Mouse (Mus musculus): ENCODE data around the gene Fpr2. TPM values are rescaled to one million over a fixed set of nuclear protein-coding genes. Genes with fewer than 3 reads are reported as not detected.

Gene Fpr2
- polyA plus RNA-seq, 2 experiments = 0.14 to 0.36 TPM

DNA sequence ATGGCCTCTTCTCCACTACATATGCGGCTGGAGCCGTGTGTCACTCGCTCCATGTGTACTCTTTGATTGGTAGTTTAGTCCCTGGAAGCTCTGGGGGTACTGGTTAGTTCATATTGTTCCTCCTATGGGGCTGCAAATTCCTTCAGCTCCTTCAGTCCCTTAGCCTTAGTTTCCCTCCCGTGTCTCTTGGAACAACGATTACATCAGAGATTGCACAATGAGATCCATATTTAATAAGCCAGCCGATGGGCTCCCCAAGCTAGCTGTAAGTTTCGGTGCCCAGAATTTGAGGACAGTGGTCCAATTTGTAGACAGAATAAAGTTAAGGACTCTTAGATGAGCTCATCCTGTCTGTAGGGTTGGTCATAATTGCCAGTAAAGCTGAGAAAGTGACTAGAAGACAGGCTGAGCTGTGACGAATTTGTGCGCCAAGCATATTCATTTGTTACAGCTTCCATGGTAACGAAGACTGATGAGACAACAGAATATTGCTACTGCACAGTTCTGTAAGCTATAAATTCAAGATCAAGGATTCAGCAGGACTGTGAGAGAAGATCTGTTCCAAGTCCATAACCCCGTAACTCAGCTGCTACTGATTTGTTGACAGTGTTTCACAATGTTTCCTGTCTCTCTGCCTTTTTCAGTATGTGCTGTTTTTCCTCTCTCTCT, 20.7 kb upstream of the Fpr2 start:
- DNase-seq (ENCODE audit: low spot score) (no peak), ATAC-seq (ENCODE audit: low FRiP score, low read depth) (no peak)
- peaks cover 33% of the 10 kb centered on the region for H3K36me3 ChIP-seq (ENCODE audit: control insufficient read depth, insufficient read depth, low read length)
- H3K9me3 ChIP-seq (ENCODE audit: control insufficient read depth, low read length) = no peaks in the 10 kb centered on the region
- H3K27ac ChIP-seq (replicated peaks; ENCODE audit: low read depth, low read length) = no peak overlapping the region
- H3K9ac ChIP-seq (ENCODE audit: low read depth, low read length, severe bottlenecking) = no peak overlapping the region
- H3K27me3 ChIP-seq (ENCODE audit: control insufficient read depth, insufficient read depth, low read length) = no peaks in the 10 kb centered on the region
- H3K4me1 ChIP-seq (ENCODE audit: control insufficient read depth, insufficient read depth, low read length) = no peaks in the 10 kb centered on the region
- no peak for TF ChIP-seq POLR2A (IDR thresholded peaks at IDR 0.05; ENCODE audit: borderline replicate concordance, extremely low read depth, insufficient read depth, insufficient read length)
- H3K4me2 ChIP-seq (replicated peaks; ENCODE audit: low read depth, low read length, severe bottlenecking) = no peak overlapping the region
- 90% methylated on average over 11 of the region's 11 CpGs for WGBS
- no peak overlapping the region for H3K4me3 ChIP-seq (replicated peaks; ENCODE audit: low read length)

DNA sequence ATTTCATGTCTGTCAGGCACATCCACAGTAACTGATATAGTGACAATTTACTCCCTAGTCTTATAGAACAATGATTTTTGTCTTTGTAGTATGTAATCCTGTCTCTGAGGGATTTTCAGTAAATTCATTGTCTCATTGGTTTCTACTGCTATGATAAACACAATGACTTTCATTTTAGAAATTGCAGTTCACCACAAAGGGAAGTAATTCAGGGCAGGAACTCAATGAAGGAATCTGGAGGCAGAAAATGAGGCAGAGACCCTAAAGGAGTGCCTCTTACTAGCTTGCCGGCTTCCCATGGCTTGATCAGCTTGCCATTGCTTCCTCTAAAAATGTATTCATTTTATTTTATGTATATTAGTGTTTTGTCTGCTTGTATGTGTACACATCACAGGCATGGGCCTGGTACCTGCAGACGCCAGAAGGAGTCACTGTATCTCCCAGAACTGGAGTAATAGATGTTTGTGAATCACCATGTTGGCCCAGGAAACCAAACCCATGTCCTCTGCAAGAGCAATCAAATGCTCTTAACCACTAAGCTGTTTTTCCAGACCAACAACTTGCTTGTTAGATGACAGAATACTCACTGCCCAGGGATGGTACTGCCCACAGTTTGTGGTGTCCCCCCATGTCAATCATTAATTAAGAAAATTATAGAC, 16.6 kb upstream of the Fpr2 start:
- no peak overlapping the region for H3K27ac ChIP-seq (replicated peaks; ENCODE audit: low read depth, low read length)

DNA sequence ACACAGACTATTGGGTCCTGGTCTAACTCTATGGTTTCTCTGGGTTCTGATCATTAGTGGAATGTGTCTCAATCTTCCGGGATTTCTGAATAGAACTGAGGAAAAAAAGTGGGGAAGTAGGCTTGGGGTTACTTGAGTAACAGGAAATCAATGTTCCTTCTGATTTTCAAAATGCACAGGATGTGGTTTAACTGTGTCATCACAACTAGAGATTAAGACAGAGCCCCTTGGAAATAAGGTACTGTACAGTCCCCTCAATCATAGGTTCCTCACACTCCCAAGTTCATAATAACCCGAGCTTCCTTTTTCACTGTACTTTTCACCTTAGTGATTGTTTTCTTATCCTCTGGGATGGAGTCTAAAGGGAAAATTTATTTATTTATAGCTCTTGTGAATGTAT, 15.9 kb upstream of the Fpr2 start:
- Histone ChIP-seq H3K36me3 (ENCODE audit: control insufficient read depth, insufficient read depth, low read length) (no peaks in the 10 kb centered on the region), H3K9me3 (ENCODE audit: control insufficient read depth, low read length) (no peaks in the 10 kb centered on the region), H3K4me2 (replicated peaks; ENCODE audit: low read depth, low read length, severe bottlenecking) (no peak overlapping the region), H3K4me1 (ENCODE audit: control insufficient read depth, insufficient read depth, low read length) (no peaks in the 10 kb centered on the region), H3K9ac (ENCODE audit: low read depth, low read length, severe bottlenecking) (no peak overlapping the region), H3K27ac (replicated peaks; ENCODE audit: low read depth, low read length) (no peak overlapping the region), H3K4me3 (replicated peaks; ENCODE audit: low read length) (no peak overlapping the region), H3K27me3 (ENCODE audit: control insufficient read depth, insufficient read depth, low read length) (no peaks in the 10 kb centered on the region)
- WGBS = 82% methylated on average over 2 of the region's 2 CpGs
- DNase-seq (ENCODE audit: low spot score) (no peak), ATAC-seq (ENCODE audit: low FRiP score, low read depth) (no peak)
- no peak for TF ChIP-seq POLR2A (IDR thresholded peaks at IDR 0.05; ENCODE audit: borderline replicate concordance, extremely low read depth, insufficient read depth, insufficient read length)

More for the DNA sequence above, 16.6 kb upstream of the Fpr2 start:
- H3K4me3 ChIP-seq (replicated peaks; ENCODE audit: low read length) = no peak overlapping the region
- H3K36me3 ChIP-seq (ENCODE audit: control insufficient read depth, insufficient read depth, low read length) = peaks cover 1% of the 10 kb centered on the region; the same call in 1 of the 2 replicates
- TF ChIP-seq POLR2A (IDR thresholded peaks at IDR 0.05; ENCODE audit: borderline replicate concordance, extremely low read depth, insufficient read depth, insufficient read length) = no peak
- H3K9ac ChIP-seq (ENCODE audit: low read depth, low read length, severe bottlenecking) = no peak overlapping the region
- 78% methylated on average over 2 of the region's 2 CpGs for WGBS
- H3K4me2 ChIP-seq (replicated peaks; ENCODE audit: low read depth, low read length, severe bottlenecking) = no peak overlapping the region
- no peaks in the 10 kb centered on the region for H3K9me3 ChIP-seq (ENCODE audit: control insufficient read depth, low read length)
- ATAC-seq (ENCODE audit: low FRiP score, low read depth) (no peak), DNase-seq (ENCODE audit: low spot score) (no peak)
- H3K27me3 ChIP-seq (ENCODE audit: control insufficient read depth, insufficient read depth, low read length) = no peaks in the 10 kb centered on the region
- no peaks in the 10 kb centered on the region for H3K4me1 ChIP-seq (ENCODE audit: control insufficient read depth, insufficient read depth, low read length)

DNA sequence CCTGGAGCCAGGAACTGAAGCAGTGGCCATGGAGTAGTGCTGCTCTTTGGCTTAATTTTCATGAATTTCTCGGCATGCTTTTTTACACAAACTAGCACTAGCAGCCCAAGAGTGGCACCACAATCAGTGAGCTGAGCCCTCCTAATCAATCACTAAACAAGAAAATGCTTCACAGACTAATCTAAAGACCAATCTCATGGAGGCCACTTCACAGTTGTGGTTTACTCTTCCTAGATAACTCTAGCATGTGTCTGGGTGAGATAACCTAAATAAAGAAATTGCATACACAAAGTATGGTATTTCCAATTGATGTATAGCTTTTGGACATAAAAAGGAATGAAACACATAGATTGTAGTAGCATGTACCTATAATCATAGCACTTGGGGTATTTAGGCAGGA, 8.3 kb upstream of the Fpr2 start:
- no peak overlapping the region for H3K4me2 ChIP-seq (replicated peaks; ENCODE audit: low read depth, low read length, severe bottlenecking)
- no peak for TF ChIP-seq POLR2A (IDR thresholded peaks at IDR 0.05; ENCODE audit: borderline replicate concordance, extremely low read depth, insufficient read depth, insufficient read length)
- no peaks in the 10 kb centered on the region for H3K27me3 ChIP-seq (ENCODE audit: control insufficient read depth, insufficient read depth, low read length)
- no peaks in the 10 kb centered on the region for H3K36me3 ChIP-seq (ENCODE audit: control insufficient read depth, insufficient read depth, low read length)
- 88% methylated on average over 1 of the region's 1 CpGs for WGBS
- no peak overlapping the region for H3K27ac ChIP-seq (replicated peaks; ENCODE audit: low read depth, low read length)
- H3K4me3 ChIP-seq (replicated peaks; ENCODE audit: low read length) = no peak overlapping the region
- ATAC-seq (ENCODE audit: low FRiP score, low read depth) = no peak
- no peak for DNase-seq (ENCODE audit: low spot score)
- H3K4me1 ChIP-seq (ENCODE audit: control insufficient read depth, insufficient read depth, low read length) = no peaks in the 10 kb centered on the region
- H3K9me3 ChIP-seq (ENCODE audit: control insufficient read depth, low read length) = no peaks in the 10 kb centered on the region
- no peak overlapping the region for H3K9ac ChIP-seq (ENCODE audit: low read depth, low read length, severe bottlenecking)

DNA sequence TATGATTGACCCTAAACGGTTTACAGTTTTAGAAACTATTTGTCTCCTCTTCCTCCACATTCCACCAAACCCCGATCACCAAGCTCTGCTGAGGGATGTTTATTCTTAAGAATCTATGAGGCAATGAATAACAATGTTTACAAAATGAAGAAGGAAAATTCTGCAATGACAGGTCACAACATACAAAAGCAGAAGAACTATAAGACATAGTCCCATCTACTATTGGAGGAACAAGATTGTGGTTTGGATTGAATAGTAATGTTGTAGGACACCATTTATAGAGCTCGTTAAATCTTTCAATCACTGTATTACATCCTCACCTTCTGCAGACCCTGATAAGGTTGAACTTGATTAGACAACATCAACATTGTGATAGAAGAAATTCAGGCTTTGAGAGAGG, 5.0 kb upstream of the Fpr2 start:
- Histone ChIP-seq H3K9ac (ENCODE audit: low read depth, low read length, severe bottlenecking) (no peak overlapping the region), H3K27ac (replicated peaks; ENCODE audit: low read depth, low read length) (no peak overlapping the region), H3K36me3 (ENCODE audit: control insufficient read depth, insufficient read depth, low read length) (no peaks in the 10 kb centered on the region), H3K4me1 (ENCODE audit: control insufficient read depth, insufficient read depth, low read length) (no peaks in the 10 kb centered on the region), H3K27me3 (ENCODE audit: control insufficient read depth, insufficient read depth, low read length) (no peaks in the 10 kb centered on the region), H3K9me3 (ENCODE audit: control insufficient read depth, low read length) (no peaks in the 10 kb centered on the region), H3K4me2 (replicated peaks; ENCODE audit: low read depth, low read length, severe bottlenecking) (no peak overlapping the region), H3K4me3 (replicated peaks; ENCODE audit: low read length) (no peak overlapping the region)
- TF ChIP-seq POLR2A (IDR thresholded peaks at IDR 0.05; ENCODE audit: borderline replicate concordance, extremely low read depth, insufficient read depth, insufficient read length) = no peak
- ATAC-seq (ENCODE audit: low FRiP score, low read depth) (no peak), DNase-seq (ENCODE audit: low spot score) (no peak)
- 80% methylated on average over 3 of the region's 3 CpGs for WGBS

Measured in limb, embryonic 14.5 days (tissue).